Mouse (Mus musculus) CD4-positive naive resting alpha-beta T cell, adult 57 days (primary cell): Measurements from ENCODE around the gene Itgb2l. TPM values are rescaled to one million over a fixed set of nuclear protein-coding genes. Genes with fewer than 3 reads are reported as not detected.

Source experiments
- total RNA-seq: library from RNA; stranded (reverse); gene quantifications from one replicate; pipeline ENCODE4 v1.2.4, GENCODE M21; 2023

Gene Itgb2l
- not detected for total RNA-seq

DNA sequence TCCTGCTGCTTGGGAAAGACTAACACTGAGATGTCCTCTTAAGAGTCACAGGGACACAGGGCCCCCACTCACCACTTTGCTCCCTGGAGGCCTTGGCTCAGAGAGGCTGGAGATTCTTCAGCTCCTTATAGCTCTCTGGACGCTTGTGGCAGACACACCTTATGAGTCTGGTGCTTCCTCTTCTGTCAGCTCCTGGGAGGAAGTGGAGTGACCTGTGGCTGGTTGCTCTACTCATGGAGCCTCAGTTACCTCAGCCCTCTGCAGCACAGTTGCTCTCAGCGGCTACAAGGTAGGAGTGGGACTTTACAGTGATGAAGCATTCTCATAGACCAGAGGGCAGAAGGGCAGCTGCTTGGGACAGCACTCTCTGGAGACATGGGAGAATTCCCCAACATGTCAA, at the start of gene Itgb2l:
Gene Itgb2l, minus strand, starts transcription at position 152 of the 400 bp plus-strand sequence.

DNA sequence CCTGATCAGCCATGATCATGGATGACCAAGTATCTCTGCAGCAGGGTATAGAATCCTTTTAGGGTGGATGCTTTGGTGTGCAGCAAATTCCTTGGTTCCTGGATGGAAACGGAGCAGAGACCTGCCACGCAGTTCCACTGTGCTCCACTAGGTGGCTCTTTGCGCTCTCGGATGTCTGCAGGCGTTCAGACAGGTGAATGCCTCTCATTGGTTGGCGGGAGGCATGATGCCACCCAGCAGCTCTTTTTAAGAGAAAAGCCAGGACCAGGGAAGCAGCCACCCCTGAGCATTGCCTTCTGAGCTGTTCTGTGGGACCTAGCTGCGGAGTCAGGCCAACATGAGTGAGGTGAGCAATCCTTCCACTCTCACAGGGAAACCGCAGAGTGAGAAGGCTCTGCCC, 24.0 kb upstream of the Itgb2l start, which contains the start of gene Pcp4:
Gene Pcp4, plus strand, starts transcription at position 162 of the 400 bp plus-strand sequence.

Other genes with a start within 250 kb of the Itgb2l start
- not detected for gene Sh3bgr, start 243.2 kb downstream of the Itgb2l start, total RNA-seq
- gene B3galt5, start 207.8 kb downstream of the Itgb2l start, total RNA-seq = 1.2 TPM
- gene Pcp4, start 24.0 kb upstream of the Itgb2l start, total RNA-seq = 1.3 TPM